Mouse (Mus musculus) neural tube, embryonic 12.5 days (tissue): ENCODE results near the gene Spen. TPM values are rescaled to one million over a fixed set of nuclear protein-coding genes. Genes with fewer than 3 reads are reported as not detected.

Experiments
- ATAC-seq: fragments of 200-750 bp; cut with Nextera tagmentation; 2 replicates; pipeline ENCODE4 v1.8.0; 2017; ENCODE audit warnings: low read depth, mild to moderate bottlenecking, moderate TSS enrichment, moderate library complexity; ENCODE audit not compliant: low FRiP score
- H3K27ac ChIP-seq: fragments of 300-500 bp; sonication (generic); 2 replicates; pipeline ENCODE4 v1.5.1; 2016
- H3K27me3 ChIP-seq: fragments of 300-500 bp; sonication (generic); replicated peaks from 2 replicates; pipeline ENCODE4 v1.6.1; 2016; ENCODE audit warnings: mild to moderate bottlenecking
- H3K36me3 ChIP-seq: fragments of 300-500 bp; sonication (generic); 2 replicates; pipeline ENCODE4 v1.6.1; 2016; ENCODE audit warnings: mild to moderate bottlenecking
- H3K4me1 ChIP-seq: fragments of 300-500 bp; sonication (generic); 2 replicates; pipeline ENCODE4 v1.6.1; 2016
- H3K4me2 ChIP-seq: fragments of 300-500 bp; sonication (generic); replicated peaks from 2 replicates; pipeline ENCODE4 v1.6.1; 2016; ENCODE audit warnings: mild to moderate bottlenecking
- H3K4me3 ChIP-seq: fragments of 300-500 bp; sonication (generic); 2 replicates; pipeline ENCODE4 v1.5.1; 2016
- H3K9ac ChIP-seq: fragments of 300-500 bp; sonication (generic); 2 replicates; pipeline ENCODE4 v1.6.1; 2016; ENCODE audit warnings: mild to moderate bottlenecking
- H3K9me3 ChIP-seq: fragments of 300-500 bp; sonication (generic); 2 replicates; pipeline ENCODE4 v1.6.1; 2016; ENCODE audit warnings: mild to moderate bottlenecking
- WGBS: fragments of 180-500 bp; shearing (Covaris S2); methylation state at CpG from one replicate; pipeline ENCODE4 v1.1.7; 2016; 5-methylcytosine and 5-hydroxymethylcytosine counted together
- polyA plus RNA-seq: library from polyadenylated mRNA; unstranded; fragments of >200 nt; fragmentation: Nextera tagmentation; extraction: Ambion mirVana; gene quantifications from 2 replicates; pipeline ENCODE4 v1.2.1, GENCODE M21; 2016

Gene Spen
- polyA plus RNA-seq, 1 experiment from 2014 or later = 21.3 TPM

DNA sequence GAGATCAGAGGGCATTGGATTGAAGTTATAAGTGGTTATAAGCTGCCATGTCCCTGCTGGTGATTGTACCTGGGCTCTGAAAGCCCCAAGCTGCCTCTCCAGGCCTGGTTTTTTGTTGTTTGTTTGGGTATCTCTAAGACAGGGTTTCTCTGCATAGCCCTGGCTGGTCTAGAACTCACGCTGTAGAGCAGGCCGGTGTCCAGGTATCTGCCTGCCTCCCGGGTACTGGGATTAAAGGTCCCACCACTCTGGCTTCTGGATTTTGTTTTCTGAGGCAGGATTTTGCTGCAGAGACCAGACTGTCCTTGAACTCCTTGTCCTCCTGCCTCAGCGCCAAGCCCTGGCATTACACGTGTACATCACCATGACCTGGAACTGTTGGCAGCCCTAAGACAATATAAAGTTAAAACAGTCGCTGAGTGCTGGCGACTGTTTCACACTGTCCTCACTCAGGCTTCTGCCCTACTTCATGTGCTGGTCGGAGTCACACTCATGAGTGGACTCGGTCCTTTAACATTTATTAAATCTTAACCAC, 86.4 kb downstream of the Spen start:
- Histone ChIP-seq H3K4me1 (no peaks in the 10 kb centered on the region), H3K4me2 (no peak overlapping the region), H3K36me3 (peaks cover 66% of the 10 kb centered on the region), H3K4me3 (no peak overlapping the region), H3K9ac (no peak overlapping the region), H3K27me3 (no peaks in the 10 kb centered on the region), H3K9me3 (no peaks in the 10 kb centered on the region), H3K27ac (no peak overlapping the region)
- 90% methylated on average over 9 of the region's 9 CpGs for WGBS
- ATAC-seq = no peak

- H3K4me1 ChIP-seq = peaks cover 2% of the 10 kb centered on the region
- no peak for ATAC-seq
- no peaks in the 10 kb centered on the region for H3K27me3 ChIP-seq
- no peak overlapping the region for H3K9ac ChIP-seq
- H3K36me3 ChIP-seq = peaks cover 69% of the 10 kb centered on the region
- no peak overlapping the region for H3K4me2 ChIP-seq
- WGBS = 85% methylated on average over 2 of the region's 2 CpGs
- no peak overlapping the region for H3K27ac ChIP-seq
- H3K9me3 ChIP-seq = no peaks in the 10 kb centered on the region
- no peak overlapping the region for H3K4me3 ChIP-seq
Measured at GRCm38 (mm10) chr4:141451251-141451650, 87.1 kb downstream of the Spen start.

- H3K9me3 ChIP-seq = no peaks in the 10 kb centered on the region
- no peak overlapping the region for H3K9ac ChIP-seq
- no peaks in the 10 kb centered on the region for H3K27me3 ChIP-seq
- H3K4me2 ChIP-seq = peak overlapping the region; percentile 83
- peaks cover 41% of the 10 kb centered on the region for H3K36me3 ChIP-seq
- no peak for ATAC-seq
- H3K27ac ChIP-seq = no peak overlapping the region
- WGBS = 69% methylated on average over 7 of the region's 7 CpGs
- H3K4me3 ChIP-seq = no peak overlapping the region
- H3K4me1 ChIP-seq = peaks cover 12% of the 10 kb centered on the region
Measured at GRCm38 (mm10) chr4:141446211-141446610, 92.2 kb downstream of the Spen start.

DNA sequence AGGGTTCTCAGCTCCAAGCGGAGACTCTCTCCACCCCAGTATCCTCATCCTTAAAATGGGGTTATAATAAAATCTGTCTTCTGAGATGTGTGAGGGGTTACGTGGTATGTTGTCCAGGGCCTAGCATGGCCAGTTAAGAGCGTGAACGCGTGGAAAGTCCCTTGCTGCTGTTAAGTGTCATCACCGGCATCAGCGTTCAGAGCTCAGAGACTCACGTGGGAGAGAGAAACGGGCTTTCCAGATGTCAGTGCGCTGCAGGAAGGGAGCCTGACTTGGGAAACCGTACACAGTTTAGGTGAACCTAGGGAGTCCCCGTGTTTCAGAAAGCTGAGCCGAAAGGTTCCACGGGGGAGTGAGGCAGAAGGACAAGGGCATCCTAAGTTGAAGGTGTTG, 93.1 kb downstream of the Spen start:
- H3K27me3 ChIP-seq = no peaks in the 10 kb centered on the region
- H3K4me1 ChIP-seq = peaks cover 12% of the 10 kb centered on the region
- H3K9me3 ChIP-seq = no peaks in the 10 kb centered on the region
- peaks cover 35% of the 10 kb centered on the region for H3K36me3 ChIP-seq
- 18% methylated on average over 14 of the region's 14 CpGs for WGBS
- peak overlapping the region; percentile 98 for H3K9ac ChIP-seq
- peak overlapping the region; percentile 97 for H3K4me3 ChIP-seq
- peak overlapping the region; percentile 83 for H3K4me2 ChIP-seq
- no peak for ATAC-seq
- no peak overlapping the region for H3K27ac ChIP-seq

DNA sequence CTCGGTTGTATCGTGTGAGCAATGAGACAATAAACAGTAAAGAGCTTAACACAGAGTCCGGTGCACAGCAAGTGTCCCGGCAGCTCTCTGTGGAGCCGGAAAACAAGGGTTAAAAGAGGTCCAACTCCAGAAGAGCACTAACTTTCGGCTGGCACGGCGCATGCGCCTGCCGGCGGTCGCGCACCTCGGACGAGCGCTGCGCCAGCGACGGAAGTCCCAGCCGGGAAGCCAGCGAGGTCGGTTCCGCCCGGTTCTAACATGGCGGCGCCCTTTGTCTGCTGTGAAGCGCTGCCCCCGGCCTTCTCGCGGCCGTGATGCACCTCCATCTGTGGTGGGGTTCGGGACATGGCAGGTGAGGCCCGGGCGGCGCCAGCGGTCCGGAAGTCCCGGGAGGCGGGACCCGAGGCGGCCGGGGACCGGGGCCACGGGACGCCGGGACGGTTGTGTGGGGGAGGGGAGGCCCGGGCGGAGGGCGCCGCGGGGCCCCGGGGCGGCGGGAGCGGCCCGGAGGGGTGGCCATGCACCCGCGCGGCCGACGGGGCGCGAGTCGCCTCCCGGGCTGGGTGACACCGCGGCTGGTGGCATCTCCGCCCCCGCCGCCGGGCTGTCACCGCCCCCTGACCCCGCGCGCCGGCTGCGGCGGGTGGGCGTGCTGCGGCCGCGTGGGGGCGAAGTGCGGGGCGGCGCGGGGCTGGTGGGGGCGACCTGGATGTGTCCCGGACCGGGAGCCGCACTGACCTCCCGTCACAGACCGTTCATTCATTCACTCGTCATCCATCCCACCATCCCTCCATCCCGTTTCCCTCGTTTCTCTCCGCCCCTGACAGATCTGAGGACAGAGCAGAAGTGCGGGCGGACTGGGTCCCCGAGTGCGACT, 93.7 kb downstream of the Spen start, which contains the start of gene Zbtb17:
Gene Zbtb17, plus strand, starts transcription at position 204 of the 877 bp plus-strand sequence.
- H3K36me3 ChIP-seq = peaks cover 31% of the 10 kb centered on the region
- ATAC-seq = peak; percentile 94
- peak within 1 kb of the TSS; percentile 54; the same call in 1 of the 2 replicates for H3K27ac ChIP-seq
- under 1% methylated on average over 83 of the region's 102 CpGs for WGBS
- no peaks in the 10 kb centered on the region for H3K9me3 ChIP-seq
- H3K9ac ChIP-seq = peak within 1 kb of the TSS; percentile 98
- H3K27me3 ChIP-seq = no peaks in the 10 kb centered on the region
- H3K4me3 ChIP-seq = peak within 1 kb of the TSS; percentile 97
- H3K4me2 ChIP-seq = peak within 1 kb of the TSS; percentile 83
- peaks cover 12% of the 10 kb centered on the region for H3K4me1 ChIP-seq

- Histone ChIP-seq H3K27me3 (no peaks in the 10 kb centered on the region), H3K4me2 (peak overlapping the region; percentile 83), H3K9ac (peak overlapping the region; percentile 98; the same call in 1 of the 2 replicates), H3K4me3 (peak overlapping the region; percentile 97), H3K9me3 (no peaks in the 10 kb centered on the region), H3K36me3 (peaks cover 23% of the 10 kb centered on the region), H3K4me1 (peaks cover 12% of the 10 kb centered on the region), H3K27ac (no peak overlapping the region)
- WGBS = 48% methylated on average over 11 of the region's 11 CpGs
- ATAC-seq = no peak
Measured at GRCm38 (mm10) chr4:141443641-141444429, 94.6 kb downstream of the Spen start.

DNA sequence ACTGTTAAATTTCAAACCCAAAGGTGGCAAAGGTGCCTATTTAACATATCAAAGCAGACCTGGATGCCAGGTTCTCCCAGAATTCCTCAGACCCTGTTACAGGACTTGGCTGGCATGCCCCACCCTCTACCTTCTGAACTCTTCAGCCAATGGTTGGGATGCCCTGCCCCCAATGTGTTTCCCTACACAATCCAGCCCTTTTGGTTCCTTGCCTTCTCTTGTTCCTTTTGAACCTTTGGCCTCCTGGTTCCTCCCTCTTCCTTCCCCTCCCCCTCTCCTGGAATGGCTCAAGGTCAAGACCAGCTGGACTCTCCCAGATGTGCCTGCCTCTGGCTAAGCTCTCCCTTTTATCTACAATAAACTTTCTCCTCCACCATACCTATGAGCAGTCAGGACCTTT, 97.5 kb downstream of the Spen start:
- H3K9me3 ChIP-seq = no peaks in the 10 kb centered on the region
- no peak overlapping the region for H3K27ac ChIP-seq
- H3K27me3 ChIP-seq = no peaks in the 10 kb centered on the region
- H3K4me3 ChIP-seq = no peak overlapping the region
- no peak overlapping the region for H3K9ac ChIP-seq
- H3K4me1 ChIP-seq = peaks cover 7% of the 10 kb centered on the region
- ATAC-seq = no peak
- H3K4me2 ChIP-seq = no peak overlapping the region
- H3K36me3 ChIP-seq = no peaks in the 10 kb centered on the region

DNA sequence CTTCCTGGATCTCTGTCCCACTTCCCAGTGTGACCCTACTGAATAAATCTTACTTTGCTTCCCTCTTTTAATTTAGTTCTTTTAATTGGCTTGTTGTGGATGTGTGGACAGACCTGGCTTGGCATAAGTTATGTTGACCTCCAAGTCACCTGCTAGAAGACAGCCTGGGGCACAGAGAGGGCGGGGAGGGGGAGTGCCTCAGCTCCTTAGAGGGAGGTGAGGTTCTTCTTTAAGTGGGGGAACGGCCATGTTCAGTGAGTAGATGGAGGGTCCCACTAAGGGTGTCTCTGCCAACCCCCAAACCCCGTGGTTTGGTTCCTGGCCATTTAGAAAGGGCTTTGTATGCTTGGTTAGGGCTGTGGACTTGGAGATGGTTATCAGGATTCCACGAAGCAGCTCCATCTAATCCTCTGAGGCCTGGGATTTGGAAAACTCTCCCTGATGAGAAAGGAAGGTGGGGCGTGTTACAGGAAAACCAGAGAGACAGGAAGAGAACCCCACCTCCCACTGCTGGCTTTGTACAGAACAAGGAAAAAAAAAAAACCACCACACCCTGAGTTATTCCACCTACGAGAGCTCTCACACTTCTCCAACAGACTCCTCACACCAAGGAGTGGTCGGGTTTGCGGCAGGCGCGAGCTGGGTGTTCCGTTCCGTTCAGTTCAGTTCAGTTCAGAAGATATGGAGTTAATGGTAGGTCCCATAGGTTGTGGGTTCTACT, 99.2 kb downstream of the Spen start:
- Histone ChIP-seq H3K27ac (no peak overlapping the region), H3K9ac (no peak overlapping the region), H3K9me3 (no peaks in the 10 kb centered on the region), H3K4me3 (no peak overlapping the region), H3K4me2 (no peak overlapping the region), H3K27me3 (no peaks in the 10 kb centered on the region), H3K36me3 (no peaks in the 10 kb centered on the region), H3K4me1 (no peaks in the 10 kb centered on the region)
- WGBS = 79% methylated on average over 12 of the region's 12 CpGs
- ATAC-seq = no peak

GRCm38 (mm10) chr4:141435974-141436373, 102.4 kb downstream of the Spen start, which contains the start of gene Srarp:
TSS of gene Srarp (minus strand) at chr4:141436105.
- 93% methylated on average over 1 of the region's 1 CpGs for WGBS
- Histone ChIP-seq H3K27ac (no peak within 1 kb of the TSS), H3K4me3 (no peak within 1 kb of the TSS), H3K36me3 (no peaks in the 10 kb centered on the region), H3K9me3 (no peaks in the 10 kb centered on the region), H3K27me3 (no peaks in the 10 kb centered on the region), H3K9ac (no peak within 1 kb of the TSS), H3K4me1 (no peaks in the 10 kb centered on the region), H3K4me2 (no peak within 1 kb of the TSS)
- no peak for ATAC-seq

- H3K9ac ChIP-seq = no peak overlapping the region
- no peak overlapping the region for H3K4me3 ChIP-seq
- ATAC-seq = no peak
- H3K27ac ChIP-seq = no peak overlapping the region
- H3K36me3 ChIP-seq = no peaks in the 10 kb centered on the region
- H3K4me1 ChIP-seq = no peaks in the 10 kb centered on the region
- no peaks in the 10 kb centered on the region for H3K9me3 ChIP-seq
- WGBS = 83% methylated on average over 18 of the region's 18 CpGs
- no peaks in the 10 kb centered on the region for H3K27me3 ChIP-seq
- H3K4me2 ChIP-seq = no peak overlapping the region
Measured at GRCm38 (mm10) chr4:141433191-141433590, 105.2 kb downstream of the Spen start.

- Histone ChIP-seq H3K4me1 (no peaks in the 10 kb centered on the region), H3K27me3 (no peaks in the 10 kb centered on the region), H3K4me2 (no peak overlapping the region), H3K9me3 (no peaks in the 10 kb centered on the region), H3K36me3 (no peaks in the 10 kb centered on the region), H3K9ac (no peak overlapping the region), H3K27ac (no peak overlapping the region), H3K4me3 (no peak overlapping the region)
- ATAC-seq = no peak
- WGBS = 67% methylated on average over 14 of the region's 14 CpGs
Measured at GRCm38 (mm10) chr4:141432666-141433065, 105.7 kb downstream of the Spen start.
